Mouse (Mus musculus) neural tube, embryonic 14.5 days (tissue): ENCODE data around the gene Urod. TPM values are rescaled to one million over a fixed set of nuclear protein-coding genes. Genes with fewer than 3 reads are reported as not detected.

Experiments used
- ATAC-seq: fragments of 200-750 bp; cut with Nextera tagmentation; 2 replicates; pipeline ENCODE4 v1.8.0; 2017; ENCODE audit warnings: low read depth, mild to moderate bottlenecking, moderate TSS enrichment, moderate library complexity
- H3K27ac ChIP-seq: fragments of 300-500 bp; sonication (generic); 2 replicates; pipeline ENCODE4 v1.5.1; 2014; ENCODE audit warnings: low read depth, mild to moderate bottlenecking, control low read depth, low read length, moderate library complexity, mixed read lengths
- H3K27me3 ChIP-seq: fragments of 300-500 bp; sonication (generic); 2 replicates; pipeline ENCODE4 v1.6.1; 2014; ENCODE audit warnings: low read length; ENCODE audit not compliant: control insufficient read depth, insufficient read depth
- H3K36me3 ChIP-seq: fragments of 300-500 bp; sonication (generic); 2 replicates; pipeline ENCODE4 v1.6.1; 2014; ENCODE audit warnings: low read length, mixed read lengths; ENCODE audit not compliant: control insufficient read depth, insufficient read depth
- H3K4me1 ChIP-seq: fragments of 300-500 bp; sonication (generic); 2 replicates; pipeline ENCODE4 v1.6.1; 2014; ENCODE audit warnings: low read length; ENCODE audit not compliant: control insufficient read depth, insufficient read depth
- H3K4me2 ChIP-seq: fragments of 300-500 bp; sonication (generic); 2 replicates; pipeline ENCODE4 v1.6.1; 2014; ENCODE audit warnings: mild to moderate bottlenecking, low read depth, low read length, control low read depth
- H3K4me3 ChIP-seq: fragments of 300-500 bp; sonication (generic); 2 replicates; pipeline ENCODE4 v1.5.1; 2014; ENCODE audit warnings: low read depth, low read length, control low read depth, mixed read lengths
- H3K9ac ChIP-seq: fragments of 300-500 bp; sonication (generic); replicated peaks from 2 replicates; pipeline ENCODE4 v1.6.1; 2014; ENCODE audit warnings: low read depth, mild to moderate bottlenecking, control low read depth, low read length, mixed read lengths
- H3K9me3 ChIP-seq: fragments of 300-500 bp; sonication (generic); 2 replicates; pipeline ENCODE4 v1.6.1; 2016; ENCODE audit warnings: low read length; ENCODE audit not compliant: control insufficient read depth
- WGBS: fragments of 180-500 bp; shearing (Covaris S2); extraction: QIAGEN DNeasy Blood & Tissue Kit; methylation state at CpG from one replicate; pipeline ENCODE4 v1.1.7; 2014; 5-methylcytosine and 5-hydroxymethylcytosine counted together
- polyA plus RNA-seq: library from polyadenylated mRNA; unstranded; fragments of >200 nt; fragmentation: Nextera tagmentation; extraction: Ambion mirVana; gene quantifications from 2 replicates; pipeline ENCODE4 v1.2.1, GENCODE M21; 2014

The Urod gene
- polyA plus RNA-seq, 1 experiment from 2014 or later = 56.0 TPM

DNA sequence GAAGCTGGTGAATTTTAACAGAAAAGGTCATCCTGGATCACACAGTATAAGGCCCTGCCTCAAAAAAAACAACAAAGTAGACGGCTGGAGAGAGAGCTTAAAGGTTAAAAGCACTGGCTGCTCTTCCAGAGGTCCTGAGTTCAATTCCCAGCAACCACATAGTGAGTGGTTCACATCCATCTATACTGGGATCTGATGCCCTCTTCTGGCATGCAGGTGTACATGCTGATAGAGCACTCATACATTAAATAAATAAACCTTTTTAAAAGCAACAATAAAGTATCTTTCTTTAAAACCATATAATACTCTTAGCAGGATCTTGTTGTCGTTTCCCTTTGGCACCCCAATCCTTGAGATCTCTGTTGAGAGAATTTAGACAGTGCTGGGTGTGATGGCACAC is 17.7 kb downstream of the Urod start:
- H3K4me3 ChIP-seq = no peak overlapping the region
- 80% methylated on average over 2 of the region's 2 CpGs for WGBS
- H3K4me2 ChIP-seq = no peak overlapping the region
- no peaks in the 10 kb centered on the region for H3K27me3 ChIP-seq
- no peak for ATAC-seq
- no peak overlapping the region for H3K9ac ChIP-seq
- H3K9me3 ChIP-seq = no peaks in the 10 kb centered on the region
- no peak overlapping the region for H3K27ac ChIP-seq
- peaks cover 29% of the 10 kb centered on the region for H3K36me3 ChIP-seq
- H3K4me1 ChIP-seq = no peaks in the 10 kb centered on the region

DNA sequence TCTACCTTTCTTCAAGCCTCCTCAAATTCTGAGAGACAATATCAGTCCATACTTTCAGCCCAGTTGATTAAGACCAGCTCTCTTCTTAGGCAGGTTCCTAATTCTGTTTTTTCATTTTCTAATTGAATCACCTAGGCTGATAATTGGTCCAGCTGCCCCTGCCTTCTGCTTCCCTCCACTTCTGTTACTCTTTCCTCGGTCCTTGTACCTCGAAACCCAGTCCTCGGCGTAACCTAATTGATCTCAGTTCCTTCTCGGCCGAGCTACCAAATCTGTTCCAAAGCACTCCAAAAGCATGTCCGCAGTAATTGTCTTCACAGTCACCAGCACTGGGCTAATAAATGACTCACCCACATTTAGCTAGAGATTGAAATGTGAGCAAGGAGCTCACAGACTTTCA is 39.3 kb downstream of the Urod start:
- Histone ChIP-seq H3K4me3 (no peak overlapping the region), H3K9ac (no peak overlapping the region), H3K27ac (no peak overlapping the region), H3K4me1 (no peaks in the 10 kb centered on the region), H3K36me3 (no peaks in the 10 kb centered on the region), H3K9me3 (no peaks in the 10 kb centered on the region), H3K27me3 (no peaks in the 10 kb centered on the region), H3K4me2 (no peak overlapping the region)
- no peak for ATAC-seq
- WGBS = 89% methylated on average over 7 of the region's 7 CpGs

DNA sequence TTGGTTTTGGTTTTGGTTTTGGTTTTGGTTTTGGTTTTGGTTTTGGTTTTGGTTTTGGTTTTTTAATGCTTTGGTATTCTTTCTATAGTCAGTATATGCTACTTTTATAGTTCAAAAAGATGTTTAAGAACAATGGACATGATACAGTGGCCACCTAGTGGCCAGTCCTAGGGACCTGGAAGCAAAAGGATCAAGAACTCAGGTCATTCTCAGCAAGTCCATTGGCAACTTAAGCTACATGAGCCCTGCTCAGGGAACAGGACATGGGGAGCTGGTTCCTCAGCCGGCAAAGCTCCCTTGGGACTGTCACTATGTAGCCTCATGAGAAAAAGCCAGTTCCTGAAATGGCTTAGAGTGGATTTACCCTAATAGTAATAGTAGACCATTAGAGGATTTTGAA is 42.6 kb downstream of the Urod start:
- Histone ChIP-seq H3K4me2 (no peak overlapping the region), H3K27ac (no peak overlapping the region), H3K4me3 (no peak overlapping the region), H3K27me3 (no peaks in the 10 kb centered on the region), H3K9ac (no peak overlapping the region), H3K4me1 (no peaks in the 10 kb centered on the region), H3K9me3 (no peaks in the 10 kb centered on the region), H3K36me3 (no peaks in the 10 kb centered on the region)
- no peak for ATAC-seq
- 46% methylated on average over 1 of the region's 1 CpGs for WGBS

DNA sequence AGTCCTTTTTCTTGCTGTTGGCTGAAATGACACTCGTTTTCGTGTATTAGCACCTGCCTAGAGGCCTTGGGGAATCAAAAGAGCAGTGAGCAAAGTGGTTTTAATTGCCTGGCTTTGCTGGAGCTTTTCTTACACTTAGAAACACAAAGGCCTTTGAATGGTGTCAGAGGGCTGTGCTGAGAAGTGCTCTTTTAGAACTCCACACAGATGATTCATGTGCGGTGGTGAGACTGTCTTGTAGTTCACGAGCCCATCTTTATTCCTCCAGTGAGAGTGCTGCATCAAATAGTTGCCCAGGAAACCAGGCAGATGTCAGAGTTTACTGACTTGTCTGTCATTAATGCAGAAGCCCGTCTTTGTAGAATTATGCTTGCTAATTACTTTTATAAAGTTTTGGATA is 50.2 kb downstream of the Urod start:
- peak; percentile 54; the same call in 1 of the 2 replicates for ATAC-seq
- H3K27ac ChIP-seq = no peak overlapping the region
- WGBS = 5% methylated on average over 5 of the region's 5 CpGs
- no peaks in the 10 kb centered on the region for H3K27me3 ChIP-seq
- peaks cover 9% of the 10 kb centered on the region; the same call in 1 of the 2 replicates for H3K4me1 ChIP-seq
- H3K4me2 ChIP-seq = no peak overlapping the region
- H3K36me3 ChIP-seq = no peaks in the 10 kb centered on the region
- no peak overlapping the region for H3K4me3 ChIP-seq
- H3K9me3 ChIP-seq = no peaks in the 10 kb centered on the region
- H3K9ac ChIP-seq = no peak overlapping the region

DNA sequence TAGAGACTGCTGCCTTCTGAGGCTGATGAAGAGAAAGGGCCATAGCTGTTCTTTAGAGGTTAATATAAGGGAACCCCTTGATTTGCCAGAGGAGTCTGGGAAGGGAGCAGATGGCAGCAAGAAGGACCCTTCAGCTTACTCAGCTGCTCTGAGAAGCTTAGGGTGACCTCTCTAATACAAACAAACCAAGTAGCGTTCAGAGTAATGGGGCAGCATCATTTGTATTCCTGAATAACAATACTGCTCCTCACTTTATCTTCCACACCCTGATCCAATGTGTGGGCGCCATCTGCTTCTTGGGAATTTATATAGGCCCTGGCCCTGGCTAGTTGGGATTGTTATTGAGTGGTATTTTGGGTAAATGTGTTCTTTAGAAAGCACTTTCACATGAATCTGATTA is 51.5 kb downstream of the Urod start:
- no peak overlapping the region for H3K27ac ChIP-seq
- H3K4me2 ChIP-seq = no peak overlapping the region
- WGBS = 27% methylated on average over 2 of the region's 2 CpGs

More for the DNA sequence above, 51.5 kb downstream of the Urod start:
- ATAC-seq = no peak
- H3K9me3 ChIP-seq = no peaks in the 10 kb centered on the region
- H3K9ac ChIP-seq = no peak overlapping the region
- H3K36me3 ChIP-seq = no peaks in the 10 kb centered on the region
- H3K4me1 ChIP-seq = peaks cover 9% of the 10 kb centered on the region; the same call in 1 of the 2 replicates
- H3K27me3 ChIP-seq = no peaks in the 10 kb centered on the region
- H3K4me3 ChIP-seq = no peak overlapping the region

Other genes with a start within 250 kb of the Urod start
- gene Toe1, start 186.8 kb downstream of the Urod start, polyA plus RNA-seq = 28.8 and 29.5 TPM in 2 replicates
- 4.8 and 7.0 TPM in 2 replicates for gene Mutyh, start 186.7 kb downstream of the Urod start, polyA plus RNA-seq
- gene Hpdl, start 172.7 kb downstream of the Urod start, polyA plus RNA-seq = 1.5 and 2.7 TPM in 2 replicates
- gene Zswim5, start 117.0 kb downstream of the Urod start, polyA plus RNA-seq = 6.4 and 8.1 TPM in 2 replicates
- gene Hectd3, start 904 bp upstream of the Urod start, polyA plus RNA-seq = 19.3 and 22.6 TPM in 2 replicates
- gene Eif2b3, start 25.0 kb upstream of the Urod start, polyA plus RNA-seq = 54.6 and 54.9 TPM in 2 replicates
- 5.6 and 6.4 TPM in 2 replicates for gene Ptch2, start 101.7 kb upstream of the Urod start, polyA plus RNA-seq
- gene Btbd19, start 131.3 kb upstream of the Urod start, polyA plus RNA-seq = 2.7 and 3.9 TPM in 2 replicates
- gene Tctex1d4, start 132.4 kb upstream of the Urod start, polyA plus RNA-seq = not detected in 2 replicates
- 16.1 and 19.1 TPM in 2 replicates for gene Plk3, start 139.6 kb upstream of the Urod start, polyA plus RNA-seq
- gene Rps8, start 161.8 kb upstream of the Urod start, polyA plus RNA-seq = 549 and 599 TPM in 2 replicates
- gene Kif2c, start 188.2 kb upstream of the Urod start, polyA plus RNA-seq = 3.5 and 6.0 TPM in 2 replicates